Mouse (Mus musculus): ENCODE measurements around the gene Trpm3. TPM values are rescaled to one million over a fixed set of nuclear protein-coding genes. Genes with fewer than 3 reads are reported as not detected.

Gene Trpm3
- polyA plus RNA-seq, 1 experiment from 2014 or later, result 4.5 TPM

GRCm38 (mm10) chr19:22672892-22673291, 534.0 kb downstream of the Trpm3 start:
- H3K4me3 ChIP-seq, result no peak overlapping the region
- no peaks in the 10 kb centered on the region for H3K36me3 ChIP-seq
- WGBS, result 90% methylated on average over 3 of the region's 3 CpGs
- H3K27ac ChIP-seq, result no peak overlapping the region
- no peak overlapping the region for H3K9ac ChIP-seq
- no peak overlapping the region for H3K4me2 ChIP-seq
- H3K27me3 ChIP-seq, result no peaks in the 10 kb centered on the region
- no peaks in the 10 kb centered on the region for H3K9me3 ChIP-seq
- H3K4me1 ChIP-seq, result no peaks in the 10 kb centered on the region
- ATAC-seq (ENCODE audit: insufficient number of reproducible peaks, low FRiP score, low TSS enrichment, low read depth), result no peak

- WGBS, result 73% methylated on average over 4 of the region's 4 CpGs
- H3K36me3 ChIP-seq, result no peaks in the 10 kb centered on the region
These were observed 537.4 kb downstream of the Trpm3 start for GRCm38 (mm10) chr19:22676206-22676605.

GRCm38 (mm10) chr19:22682238-22682637, 543.4 kb downstream of the Trpm3 start:
- no peak for ATAC-seq (ENCODE audit: insufficient number of reproducible peaks, low FRiP score, low TSS enrichment, low read depth)
- Histone ChIP-seq H3K9ac (no peak overlapping the region), H3K27me3 (no peaks in the 10 kb centered on the region), H3K9me3 (no peaks in the 10 kb centered on the region), H3K4me1 (no peaks in the 10 kb centered on the region), H3K27ac (no peak overlapping the region), H3K4me3 (no peak overlapping the region), H3K36me3 (no peaks in the 10 kb centered on the region), H3K4me2 (no peak overlapping the region)
- WGBS, result 41% methylated on average over 6 of the region's 6 CpGs

More at GRCm38 (mm10) chr19:22676206-22676605, 537.4 kb downstream of the Trpm3 start:
- ATAC-seq (ENCODE audit: insufficient number of reproducible peaks, low FRiP score, low TSS enrichment, low read depth), result no peak
- no peak overlapping the region for H3K4me3 ChIP-seq
- H3K9ac ChIP-seq, result no peak overlapping the region
- H3K9me3 ChIP-seq, result no peaks in the 10 kb centered on the region
- no peaks in the 10 kb centered on the region for H3K27me3 ChIP-seq
- H3K4me2 ChIP-seq, result no peak overlapping the region
- no peaks in the 10 kb centered on the region for H3K4me1 ChIP-seq
- H3K27ac ChIP-seq, result no peak overlapping the region

- WGBS, result 68% methylated on average over 5 of the region's 5 CpGs
- Histone ChIP-seq H3K36me3 (no peaks in the 10 kb centered on the region), H3K9ac (no peak overlapping the region), H3K9me3 (no peaks in the 10 kb centered on the region), H3K4me3 (no peak overlapping the region), H3K4me2 (no peak overlapping the region), H3K27ac (no peak overlapping the region), H3K4me1 (peaks cover 6% of the 10 kb centered on the region; the same call in 1 of the 2 replicates), H3K27me3 (no peaks in the 10 kb centered on the region)
- no peak for ATAC-seq (ENCODE audit: insufficient number of reproducible peaks, low FRiP score, low TSS enrichment, low read depth)
These were observed 553.1 kb downstream of the Trpm3 start for GRCm38 (mm10) chr19:22691995-22692394.

GRCm38 (mm10) chr19:22692553-22692952, 553.7 kb downstream of the Trpm3 start:
- no peak overlapping the region for H3K4me3 ChIP-seq
- H3K9ac ChIP-seq, result no peak overlapping the region
- no peaks in the 10 kb centered on the region for H3K9me3 ChIP-seq
- peak overlapping the region; percentile 17; the same call in 1 of the 2 replicates for H3K4me2 ChIP-seq
- peak overlapping the region; percentile 2; the same call in 1 of the 2 replicates for H3K27ac ChIP-seq
- peaks cover 6% of the 10 kb centered on the region; the same call in 1 of the 2 replicates for H3K4me1 ChIP-seq
- 34% methylated on average over 4 of the region's 4 CpGs for WGBS
- no peaks in the 10 kb centered on the region for H3K36me3 ChIP-seq
- ATAC-seq (ENCODE audit: insufficient number of reproducible peaks, low FRiP score, low TSS enrichment, low read depth), result no peak
- no peaks in the 10 kb centered on the region for H3K27me3 ChIP-seq

- Histone ChIP-seq H3K4me2 (peak overlapping the region; percentile 17; the same call in 1 of the 2 replicates), H3K36me3 (no peaks in the 10 kb centered on the region), H3K27me3 (no peaks in the 10 kb centered on the region), H3K4me1 (peaks cover 6% of the 10 kb centered on the region; the same call in 1 of the 2 replicates), H3K4me3 (no peak overlapping the region), H3K9me3 (no peaks in the 10 kb centered on the region), H3K9ac (no peak overlapping the region), H3K27ac (peak overlapping the region; percentile 2; the same call in 1 of the 2 replicates)
- no peak for ATAC-seq (ENCODE audit: insufficient number of reproducible peaks, low FRiP score, low TSS enrichment, low read depth)
- WGBS, result 51% methylated on average over 5 of the region's 5 CpGs
These were observed 554.1 kb downstream of the Trpm3 start for GRCm38 (mm10) chr19:22692956-22693355.

GRCm38 (mm10) chr19:22695423-22695822, 556.6 kb downstream of the Trpm3 start:
- no peak overlapping the region for H3K27ac ChIP-seq
- H3K4me2 ChIP-seq, result no peak overlapping the region
- H3K4me3 ChIP-seq, result no peak overlapping the region
- H3K36me3 ChIP-seq, result no peaks in the 10 kb centered on the region
- H3K9ac ChIP-seq, result no peak overlapping the region
- no peaks in the 10 kb centered on the region for H3K9me3 ChIP-seq
- peaks cover 6% of the 10 kb centered on the region; the same call in 1 of the 2 replicates for H3K4me1 ChIP-seq
- ATAC-seq (ENCODE audit: insufficient number of reproducible peaks, low FRiP score, low TSS enrichment, low read depth), result no peak
- H3K27me3 ChIP-seq, result no peaks in the 10 kb centered on the region
- 53% methylated on average over 2 of the region's 2 CpGs for WGBS

- ATAC-seq (ENCODE audit: insufficient number of reproducible peaks, low FRiP score, low TSS enrichment, low read depth), result no peak
These were observed 559.9 kb downstream of the Trpm3 start for GRCm38 (mm10) chr19:22698737-22699136.

GRCm38 (mm10) chr19:22700871-22701651, 562.2 kb downstream of the Trpm3 start:
- no peaks in the 10 kb centered on the region for H3K27me3 ChIP-seq
- no peak overlapping the region for H3K9ac ChIP-seq
- no peak overlapping the region for H3K27ac ChIP-seq
- 29% methylated on average over 5 of the region's 5 CpGs for WGBS
- H3K4me2 ChIP-seq, result no peak overlapping the region
- no peak overlapping the region for H3K4me3 ChIP-seq
- ATAC-seq (ENCODE audit: insufficient number of reproducible peaks, low FRiP score, low TSS enrichment, low read depth), result no peak
- no peaks in the 10 kb centered on the region for H3K9me3 ChIP-seq
- H3K36me3 ChIP-seq, result no peaks in the 10 kb centered on the region
- H3K4me1 ChIP-seq, result no peaks in the 10 kb centered on the region

More at GRCm38 (mm10) chr19:22698737-22699136, 559.9 kb downstream of the Trpm3 start:
- Histone ChIP-seq H3K27me3 (no peaks in the 10 kb centered on the region), H3K4me1 (no peaks in the 10 kb centered on the region), H3K9me3 (no peaks in the 10 kb centered on the region), H3K4me3 (no peak overlapping the region), H3K4me2 (no peak overlapping the region), H3K36me3 (no peaks in the 10 kb centered on the region), H3K9ac (no peak overlapping the region), H3K27ac (no peak overlapping the region)
- 89% methylated on average over 4 of the region's 4 CpGs for WGBS

GRCm38 (mm10) chr19:22703876-22704275, 565.0 kb downstream of the Trpm3 start:
- no peak overlapping the region for H3K4me2 ChIP-seq
- 48% methylated on average over 6 of the region's 6 CpGs for WGBS
- no peak overlapping the region for H3K9ac ChIP-seq
- no peaks in the 10 kb centered on the region for H3K9me3 ChIP-seq
- H3K27me3 ChIP-seq, result no peaks in the 10 kb centered on the region
- ATAC-seq (ENCODE audit: insufficient number of reproducible peaks, low FRiP score, low TSS enrichment, low read depth), result no peak
- no peak overlapping the region for H3K4me3 ChIP-seq
- H3K27ac ChIP-seq, result no peak overlapping the region
- H3K36me3 ChIP-seq, result no peaks in the 10 kb centered on the region
- H3K4me1 ChIP-seq, result no peaks in the 10 kb centered on the region

GRCm38 (mm10) chr19:22705414-22705813, 566.6 kb downstream of the Trpm3 start:
- no peak overlapping the region for H3K9ac ChIP-seq
- H3K36me3 ChIP-seq, result no peaks in the 10 kb centered on the region
- H3K27ac ChIP-seq, result no peak overlapping the region
- H3K4me2 ChIP-seq, result no peak overlapping the region
- no peaks in the 10 kb centered on the region for H3K27me3 ChIP-seq
- H3K9me3 ChIP-seq, result no peaks in the 10 kb centered on the region
- ATAC-seq (ENCODE audit: insufficient number of reproducible peaks, low FRiP score, low TSS enrichment, low read depth), result no peak
- H3K4me1 ChIP-seq, result no peaks in the 10 kb centered on the region
- H3K4me3 ChIP-seq, result no peak overlapping the region

GRCm38 (mm10) chr19:22719027-22719426, 580.2 kb downstream of the Trpm3 start:
- Histone ChIP-seq H3K4me2 (no peak overlapping the region), H3K9ac (no peak overlapping the region), H3K27me3 (no peaks in the 10 kb centered on the region), H3K4me3 (no peak overlapping the region), H3K36me3 (no peaks in the 10 kb centered on the region), H3K4me1 (no peaks in the 10 kb centered on the region), H3K27ac (no peak overlapping the region), H3K9me3 (no peaks in the 10 kb centered on the region)
- 70% methylated on average over 2 of the region's 2 CpGs for WGBS
- ATAC-seq (ENCODE audit: insufficient number of reproducible peaks, low FRiP score, low TSS enrichment, low read depth), result no peak
